Mouse (Mus musculus): ENCODE measurements at regions not wholly inside any gene's neighbourhood (a gene's known extent, or its start where the extent isn't known, plus 50 kb on each side); places are given as distances from the start of the nearest gene placed in this dataset.

DNA sequence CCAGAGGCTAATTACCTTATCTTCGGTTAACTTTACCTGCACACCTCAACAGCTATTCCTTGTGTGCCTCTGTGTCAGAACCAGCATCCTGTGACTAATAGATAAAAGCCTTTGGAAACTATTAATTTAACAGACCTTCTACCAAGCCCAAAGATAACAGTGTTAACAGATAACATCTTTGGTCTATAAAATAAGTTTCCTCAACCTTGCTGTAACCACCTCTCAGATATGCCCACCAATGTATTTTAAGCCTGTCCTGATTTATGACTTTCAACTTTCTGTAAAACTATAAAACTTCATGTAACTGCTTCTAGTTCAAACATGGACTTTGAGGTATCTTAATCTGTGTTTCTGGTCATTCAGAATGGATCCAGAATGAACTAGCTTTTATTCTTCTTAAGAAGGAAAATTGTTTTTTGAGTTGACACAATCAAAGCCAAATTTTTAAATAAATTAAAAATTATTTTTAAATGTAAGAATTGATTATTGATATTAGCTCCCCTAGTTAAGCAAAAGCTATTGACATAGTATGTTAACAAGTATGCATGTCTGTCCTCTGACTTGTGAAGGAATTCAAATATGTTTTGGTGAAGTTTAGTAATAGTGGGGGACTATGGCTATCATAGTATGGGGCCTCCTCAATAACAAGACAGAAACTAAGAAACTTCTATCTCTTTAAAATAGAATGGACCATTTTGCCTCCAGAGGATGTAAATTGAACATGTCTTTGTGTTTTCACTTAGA, 238.7 kb upstream of the Marcks start:
- no peak for TF ChIP-seq POLR2A (IDR thresholded peaks at IDR 0.05; ENCODE audit: insufficient read depth, low read length)
- TF ChIP-seq EP300 (IDR thresholded peaks at IDR 0.05; ENCODE audit: insufficient read depth, low read depth, low read length): no peak
- TF ChIP-seq CTCF (IDR thresholded peaks at IDR 0.05; ENCODE audit: low read depth, low read length): no peak

All from ES-Bruce4 (cell line).